Mouse (Mus musculus) midbrain, embryonic 11.5 days (tissue): ENCODE results near the gene Nfia. TPM values are rescaled to one million over a fixed set of nuclear protein-coding genes. Genes with fewer than 3 reads are reported as not detected.

Experiments used
- ATAC-seq: fragments of 200-750 bp; cut with Nextera tagmentation; 2 replicates; pipeline ENCODE4 v1.8.0; 2017; ENCODE audit warnings: moderate TSS enrichment, moderate library complexity; ENCODE audit not compliant: low FRiP score
- DNase-seq: peaks from one replicate; pipeline ENCODE4 v3.0.0; 2015; ENCODE audit warnings: low spot score; ENCODE audit errors: missing footprints
- H3K27ac ChIP-seq: fragments of 300-500 bp; sonication (generic); 2 replicates; pipeline ENCODE4 v1.5.1; 2014; ENCODE audit warnings: low read depth, low read length
- H3K27me3 ChIP-seq: fragments of 300-500 bp; sonication (generic); 2 replicates; pipeline ENCODE4 v1.6.1; 2014; ENCODE audit warnings: mild to moderate bottlenecking, low read length, moderate library complexity, mixed read lengths; ENCODE audit not compliant: control insufficient read depth, insufficient read depth
- H3K36me3 ChIP-seq: fragments of 300-500 bp; sonication (generic); 2 replicates; pipeline ENCODE4 v1.6.1; 2014; ENCODE audit warnings: mild to moderate bottlenecking, low read length, moderate library complexity, mixed read lengths; ENCODE audit not compliant: control insufficient read depth, insufficient read depth
- H3K4me1 ChIP-seq: fragments of 300-500 bp; sonication (generic); 2 replicates; pipeline ENCODE4 v1.6.1; 2014; ENCODE audit warnings: low read length; ENCODE audit not compliant: control insufficient read depth, insufficient read depth
- H3K4me2 ChIP-seq: fragments of 300-500 bp; sonication (generic); 2 replicates; pipeline ENCODE4 v1.6.1; 2014; ENCODE audit warnings: mild to moderate bottlenecking, moderate library complexity
- H3K4me3 ChIP-seq: fragments of 300-500 bp; sonication (generic); 2 replicates; pipeline ENCODE4 v1.5.1; 2014; ENCODE audit warnings: low read depth, low read length
- H3K9ac ChIP-seq: fragments of 300-500 bp; sonication (generic); 2 replicates; pipeline ENCODE4 v1.6.1; 2014; ENCODE audit warnings: low read length
- H3K9me3 ChIP-seq: fragments of 300-500 bp; sonication (generic); 2 replicates; pipeline ENCODE4 v1.6.1; 2016; ENCODE audit warnings: low read length; ENCODE audit not compliant: control insufficient read depth
- WGBS: fragments of 180-500 bp; shearing (Covaris S2); extraction: QIAGEN DNeasy Blood & Tissue Kit; methylation state at CpG from one replicate; pipeline ENCODE4 v1.1.7; 2014; 5-methylcytosine and 5-hydroxymethylcytosine counted together
- polyA plus RNA-seq: library from polyadenylated mRNA; unstranded; fragments of >200 nt; fragmentation: Nextera tagmentation; extraction: Ambion mirVana; gene quantifications from 2 replicates; pipeline ENCODE4 v1.2.1, GENCODE M21; 2014

The Nfia gene
- polyA plus RNA-seq, 1 experiment from 2014 or later: 14.1 TPM

- H3K36me3 ChIP-seq: no peaks in the 10 kb centered on the region
- H3K9me3 ChIP-seq: no peaks in the 10 kb centered on the region
- H3K4me2 ChIP-seq: peak overlapping the region; percentile 58
- H3K27me3 ChIP-seq: peaks cover 34% of the 10 kb centered on the region
- peak overlapping the region; percentile 76; the same call in 1 of the 2 replicates for H3K27ac ChIP-seq
- peak overlapping the region; percentile 35 for H3K4me3 ChIP-seq
- H3K9ac ChIP-seq: peak overlapping the region; percentile 41; the same call in 1 of the 2 replicates
- peak; percentile 76 for ATAC-seq
- H3K4me1 ChIP-seq: peaks cover 9% of the 10 kb centered on the region
- WGBS: under 1% methylated on average over 14 of the region's 14 CpGs
- peak; percentile 98 for DNase-seq
Observed at GRCm38 (mm10) chr4:97773110-97773593, 618 bp downstream of the Nfia start.

- Histone ChIP-seq H3K27ac (no peak overlapping the region), H3K9me3 (no peaks in the 10 kb centered on the region), H3K27me3 (peaks cover 39% of the 10 kb centered on the region), H3K4me3 (peak overlapping the region; percentile 6; the same call in 1 of the 2 replicates), H3K4me1 (peaks cover 12% of the 10 kb centered on the region), H3K4me2 (peak overlapping the region; percentile 58; the same call in 1 of the 2 replicates), H3K36me3 (no peaks in the 10 kb centered on the region), H3K9ac (no peak overlapping the region)
- DNase-seq (peak; percentile 85), ATAC-seq (no peak)
- WGBS: 44% methylated on average over 2 of the region's 2 CpGs
Observed at GRCm38 (mm10) chr4:97773791-97774190, 1.3 kb downstream of the Nfia start.

GRCm38 (mm10) chr4:97774446-97774950 lies 2.0 kb downstream of the Nfia start:
- H3K4me1 ChIP-seq: peaks cover 12% of the 10 kb centered on the region

GRCm38 (mm10) chr4:97775059-97775458 lies 2.5 kb downstream of the Nfia start:
- DNase-seq (peak; percentile 92), ATAC-seq (no peak)
- H3K9ac ChIP-seq: peak overlapping the region; percentile 22; the same call in 1 of the 2 replicates
- peak overlapping the region; percentile 40 for H3K4me2 ChIP-seq
- no peaks in the 10 kb centered on the region for H3K9me3 ChIP-seq
- peaks cover 12% of the 10 kb centered on the region for H3K4me1 ChIP-seq
- WGBS: under 1% methylated on average over 13 of the region's 13 CpGs
- peaks cover 49% of the 10 kb centered on the region for H3K27me3 ChIP-seq
- H3K27ac ChIP-seq: no peak overlapping the region
- H3K36me3 ChIP-seq: no peaks in the 10 kb centered on the region
- H3K4me3 ChIP-seq: peak overlapping the region; percentile 5; the same call in 1 of the 2 replicates

More at GRCm38 (mm10) chr4:97774446-97774950, 2.0 kb downstream of the Nfia start:
- Histone ChIP-seq H3K27ac (no peak overlapping the region), H3K4me3 (no peak overlapping the region), H3K9ac (peak overlapping the region; percentile 22; the same call in 1 of the 2 replicates), H3K4me2 (peak overlapping the region; percentile 40; the same call in 1 of the 2 replicates), H3K36me3 (no peaks in the 10 kb centered on the region), H3K27me3 (peaks cover 44% of the 10 kb centered on the region), H3K9me3 (no peaks in the 10 kb centered on the region)
- ATAC-seq (no peak), DNase-seq (peak; percentile 91)
- 13% methylated on average over 4 of the region's 4 CpGs for WGBS

- DNase-seq: peak; percentile 90
- H3K27me3 ChIP-seq: peaks cover 53% of the 10 kb centered on the region
Observed at GRCm38 (mm10) chr4:97775494-97776265, 3.1 kb downstream of the Nfia start.

GRCm38 (mm10) chr4:97776388-97777080 lies 4.0 kb downstream of the Nfia start:
- ATAC-seq (no peak), DNase-seq (peak; percentile 95)
- Histone ChIP-seq H3K9ac (peak overlapping the region; percentile 92), H3K36me3 (no peaks in the 10 kb centered on the region), H3K4me3 (peak overlapping the region; percentile 78), H3K9me3 (no peaks in the 10 kb centered on the region), H3K27ac (peak overlapping the region; percentile 59), H3K4me1 (peaks cover 12% of the 10 kb centered on the region), H3K27me3 (peaks cover 57% of the 10 kb centered on the region), H3K4me2 (peak overlapping the region; percentile 75)
- 0% methylated on average over 10 of the region's 10 CpGs for WGBS

More at GRCm38 (mm10) chr4:97775494-97776265, 3.1 kb downstream of the Nfia start:
- peak overlapping the region; percentile 5; the same call in 1 of the 2 replicates for H3K4me3 ChIP-seq
- no peak for ATAC-seq
- H3K27ac ChIP-seq: no peak overlapping the region
- 2% methylated on average over 20 of the region's 20 CpGs for WGBS
- H3K4me2 ChIP-seq: peak overlapping the region; percentile 40
- H3K9ac ChIP-seq: no peak overlapping the region; the same call in 1 of the 2 replicates
- H3K9me3 ChIP-seq: no peaks in the 10 kb centered on the region
- no peaks in the 10 kb centered on the region for H3K36me3 ChIP-seq
- H3K4me1 ChIP-seq: peaks cover 12% of the 10 kb centered on the region

- Histone ChIP-seq H3K9me3 (no peaks in the 10 kb centered on the region), H3K9ac (peak overlapping the region; percentile 92), H3K4me1 (peaks cover 12% of the 10 kb centered on the region), H3K36me3 (no peaks in the 10 kb centered on the region), H3K27ac (peak overlapping the region; percentile 65), H3K4me3 (peak overlapping the region; percentile 78), H3K27me3 (peaks cover 57% of the 10 kb centered on the region), H3K4me2 (peak overlapping the region; percentile 75)
- ATAC-seq: peak; percentile 43
- no peak for DNase-seq
- under 1% methylated on average over 41 of the region's 77 CpGs for WGBS
Observed at GRCm38 (mm10) chr4:97777081-97777705, 4.7 kb downstream of the Nfia start.

- H3K9ac ChIP-seq: peak within 1 kb of the TSS; percentile 92
- peaks cover 61% of the 10 kb centered on the region for H3K27me3 ChIP-seq
- H3K4me2 ChIP-seq: peak within 1 kb of the TSS; percentile 75
- peak; percentile 62 for ATAC-seq
- H3K9me3 ChIP-seq: 0 out of 2 replicates have a peak, but pooled peaks cover under 1% of the 10 kb centered on the region
- under 1% methylated on average over 37 of the region's 37 CpGs for WGBS
- peak; percentile 97 for DNase-seq
- peak within 1 kb of the TSS; percentile 65 for H3K27ac ChIP-seq
- H3K4me3 ChIP-seq: peak within 1 kb of the TSS; percentile 78
- peaks cover 12% of the 10 kb centered on the region for H3K4me1 ChIP-seq
- no peaks in the 10 kb centered on the region for H3K36me3 ChIP-seq
Observed at GRCm38 (mm10) chr4:97777706-97778176, 5.2 kb downstream of the Nfia start, which contains the start of gene E130114P18Rik. E130114P18Rik (minus strand) TSS chr4:97778078.
